Mouse (Mus musculus) lung, postnatal 14 days (tissue): ENCODE data around the gene Gm7168.
A peak's percentile ranks its signal among the peaks of the same experiment; 100 is the strongest.
"Not testable (repeated sequence)": the region's sequence is repeated elsewhere in the genome, so short reads cannot be mapped to it uniquely, and the experiment has no call there.

Source experiments
- DNase-seq: peaks from one replicate; pipeline ENCODE4 v3.0.0; 2021

Gm7168 gene

DNA sequence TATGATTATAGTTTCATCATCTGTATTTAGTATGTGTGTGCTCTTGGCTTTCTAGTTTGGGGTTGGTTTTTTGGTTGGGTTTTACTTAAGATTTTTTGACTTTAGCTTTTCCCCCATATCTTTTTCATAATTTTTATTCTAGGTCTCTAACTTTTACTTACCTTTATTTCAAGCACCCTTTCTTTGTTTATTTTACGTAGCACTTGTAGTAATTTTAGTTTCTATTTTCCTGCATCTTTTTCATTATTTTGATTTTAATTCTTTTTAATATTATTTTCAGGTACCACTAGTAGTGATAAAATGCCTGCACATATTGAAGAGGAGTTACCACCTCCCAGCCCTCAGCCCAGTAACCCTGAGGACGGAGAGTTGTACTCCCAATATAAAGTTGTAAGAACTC, at the start of gene Gm7168:
Gene Gm7168, plus strand, starts transcription at position 301 of the 400 bp plus-strand sequence.
- DNase-seq: not testable (repeated sequence)

DNA sequence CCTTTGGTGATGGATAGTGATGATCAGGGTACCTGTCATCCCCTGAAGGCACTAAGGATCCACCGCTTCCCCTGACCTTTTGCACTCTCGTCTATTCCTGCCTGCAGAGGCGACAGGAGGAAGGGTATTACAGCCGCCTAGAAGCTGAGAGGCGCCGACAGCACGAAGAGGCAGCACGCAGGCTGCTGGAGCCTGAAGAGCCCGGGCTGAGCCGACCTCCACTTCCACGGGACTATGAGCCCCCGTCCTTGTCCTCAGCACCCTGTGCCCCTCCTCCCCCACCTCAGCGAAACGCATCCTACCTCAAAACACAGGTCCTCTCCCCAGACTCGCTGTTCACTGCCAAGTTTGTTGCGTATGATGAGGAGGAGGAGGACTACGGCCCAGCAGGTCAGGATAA, 49.3 kb upstream of the Gm7168 start:
- no peak for DNase-seq

DNA sequence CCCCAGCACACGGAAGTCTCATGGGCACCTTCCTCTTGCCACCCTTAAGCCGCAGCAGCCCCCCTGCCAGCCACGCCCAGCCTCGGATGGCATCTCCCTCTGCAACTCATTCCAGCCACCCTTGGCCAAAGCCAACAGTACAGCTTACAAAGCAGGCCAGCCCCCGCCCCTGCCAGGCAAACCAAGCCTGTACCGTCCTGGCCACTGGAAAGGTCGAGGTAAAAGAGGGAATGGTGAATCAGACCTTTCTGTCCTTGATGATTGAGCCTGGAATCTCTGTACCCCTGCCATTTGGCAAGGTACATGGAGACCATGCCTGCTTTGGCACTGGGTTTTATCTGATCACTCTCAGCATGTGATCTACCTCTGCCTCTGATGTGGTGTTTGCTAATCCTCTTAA, 48.9 kb upstream of the Gm7168 start:
- DNase-seq: no peak

DNA sequence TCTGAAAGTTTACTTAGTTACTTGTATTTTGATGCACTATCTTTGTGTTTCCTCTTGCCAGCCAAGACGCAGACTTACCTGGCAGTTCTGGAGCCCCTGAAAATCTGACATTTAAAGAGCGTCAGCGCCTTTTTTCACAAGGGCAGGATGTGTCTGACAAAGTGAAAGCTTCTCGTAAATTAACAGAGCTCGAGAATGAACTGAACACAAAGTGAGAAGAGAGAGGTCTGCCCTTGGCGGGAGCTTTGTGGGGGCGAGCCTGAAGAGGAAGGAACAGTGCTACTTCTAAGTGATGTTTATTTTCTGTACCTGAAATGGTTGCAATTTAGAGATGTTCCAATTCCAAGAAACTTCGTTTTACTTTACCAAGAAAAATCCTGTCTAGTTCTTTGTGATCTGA, 44.4 kb upstream of the Gm7168 start:
- DNase-seq: no peak

DNA sequence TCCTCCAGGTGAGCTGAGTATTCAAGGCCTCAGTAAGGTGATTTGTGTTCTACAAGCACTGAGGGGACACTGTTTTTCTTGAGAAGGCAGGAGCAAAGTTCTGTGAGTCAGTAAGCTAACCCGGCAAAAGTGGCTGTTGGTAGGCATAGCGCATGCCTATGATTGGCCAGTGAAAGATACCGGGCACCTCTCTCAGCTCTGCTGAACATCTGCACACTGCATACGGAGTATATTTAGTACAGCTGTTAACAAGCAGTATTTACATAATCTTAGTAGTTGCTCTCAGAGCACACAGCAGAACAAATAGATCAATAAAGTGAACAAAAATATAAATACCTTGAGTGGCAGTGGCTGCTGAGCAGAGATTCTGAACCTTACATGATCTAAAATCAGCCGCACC, 41.1 kb upstream of the Gm7168 start:
- no peak for DNase-seq

DNA sequence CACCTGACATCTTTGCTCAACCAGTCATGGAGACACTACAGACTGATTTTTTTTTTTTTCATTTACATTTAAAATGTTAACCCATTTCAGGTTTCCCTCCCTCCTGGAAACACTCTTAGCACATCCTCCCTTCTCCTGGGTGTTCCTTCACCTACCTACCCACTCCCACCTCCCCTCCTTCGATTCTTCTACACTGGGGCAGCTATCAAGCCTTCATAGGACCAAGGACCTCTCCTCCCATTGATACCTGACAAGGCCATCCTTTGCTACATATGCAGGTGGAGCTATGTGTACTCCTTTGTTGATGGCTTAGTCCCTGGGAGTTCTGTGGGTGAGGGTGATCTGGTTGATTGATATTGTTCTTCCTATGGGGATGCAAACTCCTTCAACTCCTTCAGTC, 40.5 kb upstream of the Gm7168 start:
- DNase-seq: no peak

DNA sequence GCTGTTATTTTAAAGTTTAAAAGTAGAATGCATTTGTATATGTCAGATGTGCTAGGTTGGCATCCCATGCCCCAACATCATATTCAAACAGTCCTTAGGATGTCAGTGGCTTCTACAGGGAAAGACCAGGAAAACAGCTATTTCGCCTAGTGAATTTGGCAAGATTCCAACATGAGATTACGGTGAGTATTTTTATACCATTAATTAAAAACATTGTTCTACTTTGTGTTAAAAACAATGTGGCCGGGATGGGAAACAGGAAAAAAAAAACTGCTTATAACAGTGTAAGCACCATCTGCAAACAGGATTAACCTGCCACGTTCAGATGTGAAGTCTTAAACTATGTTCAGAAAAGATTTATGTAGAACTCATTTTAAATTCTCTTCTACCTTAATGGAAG, 34.2 kb upstream of the Gm7168 start:
- DNase-seq: no peak

DNA sequence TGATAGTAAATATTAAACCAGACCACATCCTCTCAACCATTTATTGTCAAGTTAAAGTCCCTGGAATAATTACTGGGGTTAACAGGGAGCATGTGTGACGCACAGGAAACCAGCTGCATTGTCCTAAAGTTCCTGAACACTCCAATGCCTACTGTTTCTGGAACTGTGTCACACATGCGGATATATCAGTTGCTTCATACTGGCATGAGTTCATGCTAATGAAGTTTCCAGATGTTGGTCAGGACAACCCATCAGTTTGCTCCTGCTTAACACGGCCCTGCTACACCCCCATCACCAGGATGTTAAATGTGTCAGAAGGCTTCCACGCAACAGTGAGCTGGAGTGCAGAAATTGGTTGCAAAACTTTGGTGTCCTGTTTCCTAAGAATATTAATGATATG, 33.6 kb upstream of the Gm7168 start:
- peak; percentile 48 for DNase-seq

DNA sequence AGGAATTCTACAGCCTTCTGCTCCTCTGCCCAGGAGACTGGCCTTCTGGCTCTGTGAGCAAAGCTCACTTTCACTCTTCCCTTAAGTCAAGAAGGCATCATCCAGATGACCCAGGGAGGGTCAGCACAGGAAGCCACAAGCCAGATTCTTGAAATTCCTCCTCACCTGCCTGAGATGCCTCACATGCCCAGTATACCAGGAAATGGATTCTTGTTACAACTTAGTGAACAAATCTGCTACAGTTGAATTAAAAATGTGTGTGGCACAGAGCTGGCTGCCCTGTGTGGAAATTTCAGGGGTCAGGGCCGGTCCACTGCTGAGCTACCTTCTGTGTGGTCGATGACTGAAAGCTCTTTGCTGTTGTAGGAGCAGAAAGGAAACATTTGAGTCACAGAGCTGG, 27.4 kb upstream of the Gm7168 start:
- DNase-seq: no peak

DNA sequence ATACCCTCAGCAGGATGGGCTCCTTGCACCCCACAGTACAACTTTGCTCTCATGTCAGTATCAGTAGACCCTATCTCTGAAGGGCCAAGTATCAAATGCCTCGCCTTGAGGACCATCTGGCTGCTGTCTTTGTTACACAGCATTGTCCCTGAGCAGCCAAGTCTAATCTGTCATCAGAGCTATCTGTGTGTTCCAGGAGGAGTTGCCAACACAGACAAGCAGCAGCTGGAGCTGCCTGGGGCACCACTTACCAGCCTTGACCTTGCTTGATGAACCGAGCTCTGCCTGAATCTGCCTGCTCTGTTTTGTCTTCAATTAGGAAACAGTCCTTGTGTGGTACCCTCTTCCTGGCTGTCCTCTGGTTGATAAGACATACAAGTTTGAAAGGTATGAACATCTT, 24.8 kb upstream of the Gm7168 start:
- DNase-seq: no peak

DNA sequence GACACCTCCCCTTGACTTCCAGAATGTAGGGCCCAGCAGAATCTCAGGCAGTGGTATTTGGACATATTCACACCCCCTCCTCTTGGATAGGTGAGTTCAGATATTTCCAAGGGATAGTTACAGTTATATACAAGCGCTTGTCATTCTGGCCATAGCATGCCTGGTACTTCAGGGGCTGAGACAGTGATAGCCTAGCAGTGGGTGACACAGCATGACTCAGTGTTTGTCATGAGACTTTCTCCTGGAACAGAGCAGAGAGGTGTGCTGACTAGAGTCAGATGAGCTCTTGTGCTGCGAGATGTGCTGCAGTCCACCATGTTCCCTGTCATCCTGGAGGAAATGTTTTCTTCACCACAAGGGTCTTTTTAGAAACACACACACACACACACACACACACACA, 23.6 kb upstream of the Gm7168 start:
- no peak for DNase-seq

DNA sequence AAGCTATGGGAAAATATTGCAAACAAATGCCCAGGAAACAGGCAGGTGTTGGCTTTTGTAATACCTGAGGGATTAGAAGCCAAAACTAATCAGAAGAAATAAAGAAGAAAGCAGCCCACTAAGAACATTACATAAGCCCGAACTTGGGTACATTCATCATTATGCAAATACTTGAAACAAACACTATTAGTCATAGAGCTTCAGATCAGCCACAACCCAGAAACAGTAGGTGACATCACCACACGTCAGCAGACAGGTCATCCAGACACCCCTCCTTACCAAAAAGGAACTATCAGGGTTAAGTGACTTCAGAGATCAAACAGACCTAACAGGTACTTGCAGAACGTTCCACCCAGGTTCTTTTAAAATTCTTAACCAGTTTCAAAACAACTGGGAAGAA, 22.2 kb upstream of the Gm7168 start:
- no peak for DNase-seq

DNA sequence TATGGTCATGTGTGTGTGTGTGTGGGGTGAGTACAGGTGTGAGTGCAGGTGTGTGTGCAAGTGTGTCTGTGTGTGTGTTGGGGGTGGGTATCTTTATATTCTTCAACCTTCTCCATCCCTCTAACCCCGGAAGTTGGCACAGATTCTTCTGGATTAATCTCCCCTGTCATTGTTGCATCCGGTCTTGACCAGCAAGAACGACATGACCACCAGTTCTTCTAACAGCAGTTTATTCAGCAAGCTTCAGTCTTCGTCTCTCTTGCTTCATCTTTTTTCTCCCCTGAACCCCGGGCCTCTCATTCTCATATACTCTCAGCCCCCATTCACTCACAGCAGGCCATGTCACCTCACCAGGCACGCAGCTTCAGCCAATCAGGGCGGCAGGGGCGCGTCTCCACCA, 17.8 kb upstream of the Gm7168 start:
- no peak for DNase-seq

DNA sequence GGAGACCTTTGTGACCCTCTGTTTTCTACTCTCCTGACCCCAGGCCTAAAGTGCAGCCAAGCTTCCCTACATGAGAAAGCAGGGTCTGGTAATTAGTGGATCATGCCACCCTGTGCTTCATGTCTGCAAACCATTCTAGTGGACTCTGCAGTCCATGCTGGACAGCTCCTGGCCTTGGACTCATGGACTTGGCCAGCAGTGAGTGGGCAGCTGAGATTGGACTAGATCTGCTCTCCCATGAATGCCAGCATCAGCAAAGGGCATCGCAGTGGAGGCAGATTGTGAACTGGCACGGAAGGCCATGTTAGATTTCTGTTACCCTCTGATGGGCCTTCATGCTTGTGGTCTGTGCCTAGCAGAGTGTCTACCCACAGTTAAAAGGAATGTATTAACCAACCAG, 12.8 kb upstream of the Gm7168 start:
- not testable (repeated sequence) for DNase-seq

DNA sequence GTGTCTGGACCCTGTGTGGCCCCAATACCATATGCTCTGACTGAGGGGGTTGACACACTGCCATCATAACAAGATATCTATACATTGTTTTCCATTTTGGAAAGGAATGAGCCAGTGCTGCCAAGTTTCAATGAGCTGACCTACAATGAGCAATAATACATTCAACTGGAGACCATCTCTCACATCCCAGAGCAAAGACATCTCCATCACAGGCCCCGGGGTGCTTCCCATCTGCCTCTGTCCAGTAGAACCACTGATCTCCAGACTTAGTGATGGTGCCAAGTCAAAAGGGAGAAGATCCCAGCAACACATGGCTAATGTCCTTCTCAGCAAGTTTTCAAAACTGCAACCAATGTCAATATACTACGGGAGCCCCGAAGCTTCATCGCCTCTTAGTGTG, 10.4 kb upstream of the Gm7168 start:
- no peak for DNase-seq

DNA sequence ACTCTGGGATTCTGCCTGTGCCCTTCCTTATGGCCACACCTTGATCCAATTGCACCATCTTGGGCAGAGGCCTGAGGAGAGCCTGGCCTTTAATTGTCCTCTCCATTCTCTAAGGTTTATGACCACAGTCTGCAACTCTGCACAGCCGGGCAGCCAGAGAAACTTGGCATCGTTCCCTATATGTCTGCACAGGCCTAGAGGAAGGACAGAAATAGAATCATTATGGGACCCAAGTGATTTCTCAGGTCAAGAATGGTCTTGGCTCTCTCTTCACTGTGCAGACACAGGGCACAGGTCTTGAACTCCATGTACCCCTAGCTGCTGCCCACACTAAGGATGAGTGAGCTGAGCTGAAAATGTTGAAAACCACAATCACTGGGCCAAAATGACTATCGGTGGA, 9.5 kb upstream of the Gm7168 start:
- DNase-seq: peak; percentile 14

DNA sequence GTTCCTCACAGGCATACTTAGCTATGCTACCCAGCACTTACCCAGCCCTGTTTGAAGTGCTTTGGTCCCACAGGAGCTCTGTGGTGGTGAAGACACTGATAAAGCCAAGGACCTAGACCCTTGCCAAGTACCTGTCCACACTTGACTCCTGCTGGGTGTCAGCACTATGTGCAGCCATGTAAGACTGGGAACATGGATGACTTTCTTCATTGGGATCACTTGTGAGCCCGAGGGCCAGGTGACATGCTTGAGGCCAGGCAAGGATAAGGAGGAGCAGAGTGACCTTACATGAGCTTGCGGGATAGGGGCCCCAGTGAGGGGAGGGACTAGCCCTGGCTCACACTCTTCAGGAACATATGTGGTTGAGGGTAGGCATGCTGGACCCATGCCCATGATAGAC, 8.9 kb upstream of the Gm7168 start:
- not testable (repeated sequence) for DNase-seq

DNA sequence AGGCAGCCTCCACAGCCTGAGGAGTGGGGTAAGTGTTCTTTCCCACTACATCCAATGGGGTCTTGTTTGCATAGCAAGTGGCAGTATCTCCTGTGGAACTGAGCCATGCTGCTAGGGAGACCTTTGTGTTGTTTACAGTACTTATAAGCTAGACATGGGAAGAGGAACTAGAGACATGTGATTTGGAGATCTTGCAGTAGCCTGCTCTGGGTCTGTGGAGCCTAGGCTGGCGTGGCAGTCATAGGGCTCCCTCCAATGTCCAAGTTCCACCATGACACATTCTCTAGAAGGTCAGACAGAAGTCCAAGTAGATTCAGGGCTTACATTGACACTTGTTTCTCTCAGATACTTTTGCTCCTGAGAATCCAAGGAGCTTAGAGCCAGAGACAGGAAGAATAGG, 7.7 kb upstream of the Gm7168 start:
- DNase-seq: peak; percentile 14

DNA sequence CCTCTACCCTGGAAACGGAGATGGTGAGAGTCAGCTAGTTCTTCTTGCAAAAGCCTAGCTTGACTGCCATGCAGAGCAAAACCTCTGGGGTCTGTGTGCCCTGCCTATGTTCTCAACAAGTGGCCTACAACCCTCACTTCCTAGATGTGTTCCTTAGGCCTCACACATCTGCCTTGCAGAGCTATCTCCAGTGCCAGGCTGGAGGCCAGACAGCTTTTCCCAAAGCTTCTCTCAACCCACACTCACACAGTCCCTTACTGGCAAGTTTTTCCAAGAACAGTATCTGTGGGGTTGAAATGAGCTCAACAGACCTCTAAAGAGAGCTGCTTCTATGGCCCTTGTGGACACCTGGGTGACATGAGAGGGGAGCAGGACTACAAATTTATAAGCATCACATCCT, 3.4 kb downstream of the Gm7168 start:
- not testable (repeated sequence) for DNase-seq

DNA sequence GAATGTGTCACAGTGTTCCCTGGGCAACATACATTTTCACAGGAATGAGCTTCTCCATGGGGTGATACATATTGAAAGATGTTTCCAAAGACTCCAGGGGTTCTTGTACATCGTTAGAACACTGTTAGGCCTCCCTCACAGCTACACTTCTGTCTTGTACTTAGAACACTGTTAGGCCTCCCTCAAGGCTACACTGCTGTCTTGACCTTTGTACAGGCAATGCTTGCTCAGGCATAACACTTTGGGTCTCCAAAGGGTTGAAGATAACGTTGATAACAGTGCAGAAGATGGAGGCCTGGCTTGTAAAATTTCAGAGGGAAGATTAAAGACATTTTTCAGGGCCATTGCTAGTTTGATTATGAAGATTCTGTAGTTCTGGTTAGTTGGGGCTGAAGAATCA, 10.0 kb downstream of the Gm7168 start:
- not testable (repeated sequence) for DNase-seq

DNA sequence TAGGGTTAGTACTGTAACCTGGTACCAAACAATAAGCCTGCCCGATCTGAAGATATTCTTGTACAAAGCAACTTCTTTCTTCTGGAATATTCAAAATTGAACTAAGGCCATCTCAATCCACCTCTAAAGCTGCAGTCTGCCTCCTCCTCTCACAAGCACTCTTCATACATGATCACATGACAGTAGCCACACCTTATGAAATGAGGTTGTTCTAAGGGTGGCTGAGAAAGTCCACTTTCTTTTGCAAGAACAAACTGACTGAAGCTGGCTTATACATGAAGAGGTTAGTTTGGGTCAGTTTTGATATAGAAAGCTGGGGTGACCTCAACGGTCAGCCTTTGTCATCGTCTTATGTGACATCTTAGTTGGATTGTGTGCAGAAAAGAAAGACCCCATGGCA, 14.1 kb downstream of the Gm7168 start:
- not testable (repeated sequence) for DNase-seq

DNA sequence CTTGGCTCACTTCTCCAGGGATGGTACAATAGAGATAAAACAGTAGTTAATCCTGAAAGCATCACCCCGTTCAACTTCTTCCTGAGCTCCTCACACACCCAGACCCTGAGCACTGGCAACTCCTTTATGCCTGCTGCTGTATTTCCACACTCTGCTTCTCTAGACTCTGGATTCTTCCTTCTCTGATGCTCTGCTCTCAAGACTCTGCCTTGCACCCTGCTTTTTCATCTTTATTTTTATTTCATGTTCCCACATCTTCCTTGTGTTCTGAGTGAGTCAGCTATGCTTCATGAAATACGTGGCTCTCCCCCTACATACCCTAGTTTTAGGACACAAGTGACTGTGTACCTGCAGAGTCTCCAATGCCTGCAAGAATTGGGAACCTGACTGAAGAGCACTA, 16.9 kb downstream of the Gm7168 start:
- DNase-seq: not testable (repeated sequence)

DNA sequence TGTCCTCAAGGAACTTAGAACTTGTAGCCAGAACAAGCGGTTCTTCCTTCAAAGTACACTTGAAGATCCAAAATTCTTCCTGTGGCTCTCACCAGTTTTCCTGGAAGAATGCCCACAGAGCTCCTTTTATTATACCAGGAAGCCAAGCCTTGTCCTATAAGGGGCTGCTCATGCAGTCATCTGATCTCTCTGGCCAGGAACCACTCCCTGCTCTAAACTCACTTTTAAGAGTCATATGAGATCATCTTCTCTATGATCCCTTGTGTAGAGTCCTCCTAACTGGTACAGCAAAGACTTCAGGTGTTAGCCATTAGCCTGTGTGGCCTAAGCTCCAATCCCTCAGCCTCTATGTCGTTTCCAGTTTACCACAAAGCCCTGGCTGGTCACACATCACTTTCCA, 21.7 kb downstream of the Gm7168 start:
- not testable (repeated sequence) for DNase-seq

DNA sequence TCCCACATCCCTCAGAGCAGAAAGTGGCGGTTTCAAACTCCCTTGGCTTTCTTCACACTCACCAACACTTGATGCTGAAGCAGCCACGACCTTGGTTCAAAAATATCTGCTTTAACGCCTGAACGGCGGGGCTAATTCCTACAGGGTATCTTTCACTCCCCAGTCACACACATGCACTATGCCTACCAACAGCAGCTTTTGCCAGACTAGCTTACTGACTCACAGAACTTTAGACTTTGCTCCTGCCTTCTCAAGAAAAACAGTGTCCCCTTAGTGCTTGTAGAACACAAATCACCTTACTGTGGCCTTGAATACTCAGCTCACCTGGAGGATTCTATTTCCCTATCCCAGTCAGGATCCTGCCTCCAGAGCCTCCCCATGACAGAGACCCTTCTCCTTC, 22.6 kb downstream of the Gm7168 start:
- DNase-seq: not testable (repeated sequence)

DNA sequence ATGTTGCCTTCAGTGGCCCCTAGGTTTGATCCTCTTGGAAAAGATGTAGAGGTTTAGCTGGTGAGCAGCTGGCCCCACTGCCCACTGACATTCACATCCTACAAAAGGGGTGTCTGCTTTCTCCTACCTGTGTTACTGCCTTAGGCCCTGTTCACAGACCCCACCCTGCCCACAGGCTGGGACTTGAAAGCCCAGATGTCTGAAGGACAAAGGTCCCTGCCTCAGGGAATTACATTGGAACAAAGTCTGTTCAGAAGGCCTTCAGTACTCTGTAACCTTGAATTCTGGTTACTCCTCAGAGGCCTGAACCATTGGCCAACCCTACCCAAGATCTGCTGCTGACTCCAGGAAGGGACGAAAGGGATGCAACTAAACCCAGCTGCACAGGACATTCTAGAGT, 39.5 kb downstream of the Gm7168 start:
- DNase-seq: no peak

DNA sequence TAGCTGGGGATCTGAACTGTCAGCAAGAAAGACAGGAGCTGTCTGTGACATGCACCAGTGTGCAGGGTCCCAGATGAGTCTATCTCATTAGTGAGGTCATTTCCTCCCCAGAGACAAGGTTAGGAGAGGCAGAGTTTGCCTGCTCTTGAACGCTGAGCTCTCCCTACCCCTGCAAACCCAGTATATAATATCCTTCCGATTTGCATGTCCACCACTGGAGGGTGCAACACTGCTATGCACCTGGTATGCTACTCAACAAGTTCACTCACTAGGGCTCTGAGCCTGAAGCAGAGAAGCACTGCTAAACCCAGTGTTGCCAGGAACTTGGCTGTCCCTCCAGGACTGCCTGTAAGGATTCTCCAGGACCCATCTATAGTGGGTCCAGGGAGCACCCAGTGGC, 45.3 kb downstream of the Gm7168 start:
- not testable (repeated sequence) for DNase-seq
